Mouse (Mus musculus): Measurements from ENCODE around the gene Skor1.

Skor1 gene

GRCm38 (mm10) chr9:63148410-63149371 is at the start of gene Skor1:
Gene Skor1, minus strand, starts transcription at chr9:63148961.
- DNase-seq (ENCODE audit: low spot score in 2 of 2): no peak

- DNase-seq (ENCODE audit: low spot score in 2 of 2): no peak
Measured at GRCm38 (mm10) chr9:63197252-63197651, 48.5 kb upstream of the Skor1 start.

DNA sequence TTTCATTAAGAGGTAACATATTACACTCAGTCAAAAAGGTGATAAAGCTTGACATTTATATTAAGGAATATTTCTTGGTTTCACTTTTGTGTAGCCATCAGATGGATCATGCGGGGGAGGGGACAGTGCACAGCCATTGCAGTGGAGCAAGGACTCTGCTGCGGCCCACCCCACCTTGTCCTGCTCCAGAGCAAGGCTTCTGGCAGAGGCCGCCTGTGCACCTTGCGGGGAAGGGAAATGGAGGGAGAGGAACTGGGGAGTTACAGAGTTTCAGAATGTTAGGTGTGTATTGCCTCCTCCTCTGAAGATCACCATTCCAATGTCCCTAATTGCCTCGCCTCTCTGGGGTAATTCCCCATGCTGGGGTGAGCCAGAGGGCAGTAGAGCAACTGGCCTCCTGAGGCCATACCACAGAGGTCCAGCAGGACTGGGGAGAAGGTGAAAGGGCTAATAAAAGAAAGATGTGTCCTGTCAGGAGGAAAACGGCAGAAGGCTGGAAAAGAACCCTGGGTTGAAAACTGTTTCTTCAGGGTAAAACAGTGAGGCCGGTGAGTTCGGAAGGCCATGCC is 47.4 kb upstream of the Skor1 start:
- no peak for DNase-seq (ENCODE audit: low spot score in 2 of 2)

- no peak for DNase-seq (ENCODE audit: low spot score in 2 of 2)
Measured at GRCm38 (mm10) chr9:63195523-63195922, 46.8 kb upstream of the Skor1 start.

GRCm38 (mm10) chr9:63194791-63195190 is 46.0 kb upstream of the Skor1 start:
- DNase-seq (ENCODE audit: low spot score in 2 of 2): no peak

DNA sequence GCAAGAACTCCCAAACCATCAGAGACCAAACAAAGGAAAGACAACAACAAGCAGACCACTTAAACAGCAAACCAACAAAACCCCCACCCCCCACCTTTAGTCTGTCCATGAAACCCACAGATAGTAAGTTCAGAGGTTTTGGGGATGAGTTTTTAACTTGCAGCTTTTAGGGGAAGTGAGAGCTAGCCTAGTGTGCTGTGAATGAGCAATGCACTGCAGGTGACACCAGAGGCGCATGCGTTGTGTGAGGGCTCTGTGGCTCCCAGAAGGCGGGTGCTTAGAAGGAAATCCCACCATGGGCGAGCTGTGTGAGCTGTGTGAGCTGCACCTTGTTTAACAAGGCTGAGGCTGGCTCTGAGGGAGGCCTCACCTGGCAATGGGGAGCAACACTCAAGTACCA is 44.0 kb upstream of the Skor1 start:
- no peak for DNase-seq (ENCODE audit: low spot score in 2 of 2)

DNA sequence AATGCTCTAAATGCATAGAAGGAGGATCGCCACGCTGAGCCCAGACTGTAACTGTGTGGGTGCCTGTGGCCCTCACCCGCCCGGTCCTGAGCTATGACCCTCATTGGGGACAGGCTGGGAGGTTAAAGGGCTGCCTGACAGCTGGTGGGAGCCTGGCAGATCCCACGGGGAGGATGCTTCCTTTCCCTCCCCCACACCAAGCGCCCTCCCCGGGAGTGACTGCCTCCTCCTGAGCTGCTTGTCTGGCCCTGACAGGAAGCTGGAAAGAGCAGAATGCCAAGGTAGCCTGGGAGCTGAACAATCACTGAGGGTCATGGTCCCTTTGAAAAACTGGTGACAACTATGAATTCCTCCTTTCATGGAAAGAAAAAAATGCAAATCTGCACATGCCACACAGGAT is 38.5 kb upstream of the Skor1 start:
- no peak for DNase-seq (ENCODE audit: low spot score in 2 of 2)

DNA sequence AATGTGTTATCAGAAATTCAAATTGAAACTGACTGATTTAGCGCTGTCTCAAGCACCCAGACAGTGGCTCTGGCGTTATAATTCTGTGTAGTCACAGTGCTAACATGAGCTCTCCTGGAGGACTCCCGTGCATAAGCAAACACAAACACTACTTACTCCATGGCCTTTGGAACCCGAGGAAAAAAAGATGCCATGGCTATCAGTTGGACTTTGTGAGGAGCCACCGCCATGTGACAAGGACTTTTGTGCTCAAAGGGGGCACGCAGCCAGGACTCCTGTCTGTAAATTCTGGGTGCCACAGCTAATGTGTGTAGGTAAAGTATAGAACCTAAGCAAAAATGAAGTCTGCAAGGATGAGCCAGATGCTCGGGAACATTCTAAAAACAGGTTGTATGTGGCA is 36.5 kb upstream of the Skor1 start:
- no peak for DNase-seq (ENCODE audit: low spot score in 2 of 2)

DNA sequence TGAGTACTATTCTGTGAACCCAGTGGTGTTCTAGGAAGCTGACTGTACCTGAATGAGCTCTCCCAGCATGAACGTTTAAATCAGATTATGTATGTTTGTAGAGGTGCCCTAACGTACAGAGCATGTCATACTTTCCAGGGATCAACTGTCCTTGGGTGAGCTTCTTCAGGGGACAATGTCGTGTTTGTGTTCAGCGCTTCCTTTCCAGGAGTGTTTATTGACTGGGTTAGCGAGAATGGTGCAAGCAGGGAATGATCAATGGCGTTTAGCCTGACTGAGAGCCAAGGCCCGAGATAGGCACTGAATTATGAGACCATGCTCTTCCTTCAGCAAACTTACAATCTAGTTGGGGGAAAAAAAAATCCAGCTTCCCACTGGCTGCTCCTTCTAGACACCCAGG is 35.1 kb upstream of the Skor1 start:
- no peak for DNase-seq (ENCODE audit: low spot score in 2 of 2)

- DNase-seq (ENCODE audit: low spot score in 2 of 2): no peak
Measured at GRCm38 (mm10) chr9:63182306-63182960, 33.7 kb upstream of the Skor1 start.

GRCm38 (mm10) chr9:63181337-63182178 is 32.8 kb upstream of the Skor1 start:
- DNase-seq (ENCODE audit: low spot score in 2 of 2): no peak

- DNase-seq (ENCODE audit: low spot score in 2 of 2): no peak
Measured at GRCm38 (mm10) chr9:63178296-63178695, 29.5 kb upstream of the Skor1 start.

DNA sequence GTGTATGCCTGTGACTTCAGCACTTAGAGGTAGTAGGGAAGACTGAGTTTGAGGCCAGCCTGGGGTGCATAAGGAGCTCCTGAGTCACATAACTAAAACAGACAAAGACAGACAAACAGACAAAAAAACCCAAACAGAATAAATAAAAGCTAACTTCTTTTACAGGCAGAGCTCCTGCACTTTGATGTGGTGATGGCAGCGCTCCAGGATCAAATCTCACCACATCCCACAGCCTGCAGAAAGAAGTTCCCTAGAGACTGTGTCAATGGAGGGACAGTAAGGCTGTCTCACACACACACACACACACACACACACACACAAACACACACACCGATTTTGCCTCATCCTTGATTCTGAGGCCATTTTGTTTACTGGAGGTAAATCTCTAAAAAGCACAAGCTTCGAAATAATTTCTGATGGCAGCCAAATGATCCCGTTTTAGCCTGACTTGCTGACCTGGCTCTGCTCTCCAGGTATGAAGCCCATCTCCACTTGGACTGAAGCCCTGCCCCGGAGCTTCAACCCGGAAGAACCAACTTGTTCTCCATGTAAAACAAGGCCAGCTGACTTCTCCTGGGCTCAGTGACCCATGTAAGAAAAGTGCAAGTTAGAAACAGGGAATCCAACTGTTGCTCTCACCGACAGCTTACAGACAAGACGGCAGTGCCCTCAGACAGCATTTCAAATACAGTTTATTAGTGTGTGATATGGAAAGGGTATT is 25.4 kb upstream of the Skor1 start:
- DNase-seq (ENCODE audit: low spot score in 2 of 2): no peak

DNA sequence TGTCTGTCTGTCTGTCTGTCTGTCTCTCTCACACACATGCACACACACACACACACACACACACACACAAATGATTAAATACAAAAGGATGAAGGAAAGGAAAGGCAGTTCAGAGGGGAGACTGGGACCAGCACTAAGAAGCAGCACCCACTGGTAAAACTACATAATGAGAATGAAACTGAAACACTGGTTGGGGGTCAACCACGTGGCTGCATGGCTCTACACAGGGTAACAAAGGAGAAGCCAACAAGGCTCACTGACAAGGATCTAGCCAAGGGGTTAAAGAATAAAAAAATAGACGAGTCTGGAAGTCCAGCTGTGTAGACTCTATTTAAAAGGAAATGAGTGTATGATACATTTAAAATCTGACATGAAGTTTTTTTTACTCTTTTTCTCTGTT is 23.2 kb upstream of the Skor1 start:
- DNase-seq (ENCODE audit: low spot score in 2 of 2): no peak

DNA sequence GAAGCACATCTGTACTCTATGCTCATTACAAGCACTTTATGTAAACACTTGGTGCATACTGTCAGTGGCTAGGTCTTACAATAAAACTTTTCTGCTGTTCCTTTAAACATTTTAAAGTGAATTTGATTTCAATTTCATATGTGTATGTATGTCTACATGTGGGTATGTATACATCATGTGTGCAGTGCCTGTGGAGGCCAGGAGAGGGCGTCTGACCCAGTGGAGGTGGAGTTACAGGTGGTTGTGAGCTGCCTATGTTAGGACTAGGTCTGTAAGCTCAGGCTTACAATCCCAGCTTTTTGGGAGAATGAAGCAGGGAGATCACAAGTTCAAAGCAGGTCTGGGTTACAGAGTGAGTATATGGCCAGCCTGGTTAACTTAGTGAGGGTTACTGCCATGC is 20.4 kb upstream of the Skor1 start:
- DNase-seq (ENCODE audit: low spot score in 2 of 2): no peak

- no peak for DNase-seq (ENCODE audit: low spot score in 2 of 2)
Measured at GRCm38 (mm10) chr9:63165070-63165469, 16.3 kb upstream of the Skor1 start.

- no peak for DNase-seq (ENCODE audit: low spot score in 2 of 2)
Measured at GRCm38 (mm10) chr9:63163756-63164155, 15.0 kb upstream of the Skor1 start.

DNA sequence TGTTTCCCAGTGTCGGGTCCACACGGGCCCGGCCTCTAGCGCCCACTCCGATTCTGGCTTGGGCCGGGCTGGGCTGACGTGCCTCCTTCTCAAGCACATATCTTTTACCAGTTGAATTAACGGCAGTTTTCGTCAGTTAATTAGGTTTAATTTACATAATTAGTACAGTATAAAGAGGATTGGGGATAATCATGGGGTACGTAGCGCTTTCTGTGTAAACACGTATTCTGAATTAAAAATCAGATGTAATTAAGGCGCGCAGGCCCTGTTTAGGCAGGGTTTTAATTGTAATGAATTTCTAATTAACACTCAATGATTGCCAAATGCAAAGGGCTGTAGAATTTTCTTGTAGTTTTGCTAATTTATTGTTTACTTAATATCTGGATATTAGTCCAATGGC is 3.2 kb upstream of the Skor1 start:
- DNase-seq (ENCODE audit: low spot score in 2 of 2): no peak

- no peak for DNase-seq (ENCODE audit: low spot score in 2 of 2)
Measured at GRCm38 (mm10) chr9:63151072-63151870, 2.5 kb upstream of the Skor1 start.

GRCm38 (mm10) chr9:63150086-63150800 is 1.5 kb upstream of the Skor1 start:
- DNase-seq (ENCODE audit: low spot score in 2 of 2): no peak
